Mouse (Mus musculus) neural tube, embryonic 14.5 days (tissue): ENCODE results near the gene Tssk2. TPM values are rescaled to one million over a fixed set of nuclear protein-coding genes. Genes with fewer than 3 reads are reported as not detected.

Experiments used
- ATAC-seq: fragments of 200-750 bp; cut with Nextera tagmentation; 2 replicates; pipeline ENCODE4 v1.8.0; 2017; ENCODE audit warnings: low read depth, mild to moderate bottlenecking, moderate TSS enrichment, moderate library complexity
- H3K27ac ChIP-seq: fragments of 300-500 bp; sonication (generic); 2 replicates; pipeline ENCODE4 v1.5.1; 2014; ENCODE audit warnings: low read depth, mild to moderate bottlenecking, control low read depth, low read length, moderate library complexity, mixed read lengths
- H3K27me3 ChIP-seq: fragments of 300-500 bp; sonication (generic); 2 replicates; pipeline ENCODE4 v1.6.1; 2014; ENCODE audit warnings: low read length; ENCODE audit not compliant: control insufficient read depth, insufficient read depth
- H3K36me3 ChIP-seq: fragments of 300-500 bp; sonication (generic); 2 replicates; pipeline ENCODE4 v1.6.1; 2014; ENCODE audit warnings: low read length, mixed read lengths; ENCODE audit not compliant: control insufficient read depth, insufficient read depth
- H3K4me1 ChIP-seq: fragments of 300-500 bp; sonication (generic); 2 replicates; pipeline ENCODE4 v1.6.1; 2014; ENCODE audit warnings: low read length; ENCODE audit not compliant: control insufficient read depth, insufficient read depth
- H3K4me2 ChIP-seq: fragments of 300-500 bp; sonication (generic); 2 replicates; pipeline ENCODE4 v1.6.1; 2014; ENCODE audit warnings: mild to moderate bottlenecking, low read depth, low read length, control low read depth
- H3K4me3 ChIP-seq: fragments of 300-500 bp; sonication (generic); 2 replicates; pipeline ENCODE4 v1.5.1; 2014; ENCODE audit warnings: low read depth, low read length, control low read depth, mixed read lengths
- H3K9ac ChIP-seq: fragments of 300-500 bp; sonication (generic); replicated peaks from 2 replicates; pipeline ENCODE4 v1.6.1; 2014; ENCODE audit warnings: low read depth, mild to moderate bottlenecking, control low read depth, low read length, mixed read lengths
- H3K9me3 ChIP-seq: fragments of 300-500 bp; sonication (generic); 2 replicates; pipeline ENCODE4 v1.6.1; 2016; ENCODE audit warnings: low read length; ENCODE audit not compliant: control insufficient read depth
- WGBS: fragments of 180-500 bp; shearing (Covaris S2); extraction: QIAGEN DNeasy Blood & Tissue Kit; methylation state at CpG from one replicate; pipeline ENCODE4 v1.1.7; 2014; 5-methylcytosine and 5-hydroxymethylcytosine counted together
- polyA plus RNA-seq: library from polyadenylated mRNA; unstranded; fragments of >200 nt; fragmentation: Nextera tagmentation; extraction: Ambion mirVana; gene quantifications from 2 replicates; pipeline ENCODE4 v1.2.1, GENCODE M21; 2014

The Tssk2 gene
- not detected in 2 replicates for polyA plus RNA-seq

DNA sequence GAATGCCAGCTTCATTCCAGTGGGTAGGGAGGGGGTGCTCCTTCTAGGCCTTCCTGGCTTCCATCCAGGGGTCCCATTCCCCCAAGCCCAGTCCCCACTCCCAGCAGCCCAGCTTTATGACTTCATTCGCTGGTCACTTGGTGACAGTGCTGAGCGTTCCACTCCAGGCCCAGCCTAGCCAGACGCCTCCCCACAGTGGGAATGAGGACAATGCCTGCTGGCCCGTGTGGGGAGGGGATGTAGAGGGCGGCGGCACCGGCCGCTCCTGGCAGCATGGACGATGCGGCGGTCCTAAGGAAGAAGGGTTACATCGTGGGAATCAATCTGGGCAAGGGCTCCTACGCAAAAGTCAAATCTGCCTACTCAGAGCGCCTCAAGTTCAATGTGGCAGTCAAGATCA lies at the start of gene Tssk2, which contains the start of gene Dgcr2:
Gene Tssk2, plus strand, starts transcription at position 176 of the 400 bp plus-strand sequence.
Gene Dgcr2, minus strand, starts transcription at position 101 of the 400 bp plus-strand sequence.
- no peak within 1 kb of the TSS for H3K4me2 ChIP-seq
- no peak within 1 kb of the TSS for H3K27ac ChIP-seq
- peaks cover 29% of the 10 kb centered on the region for H3K36me3 ChIP-seq
- H3K27me3 ChIP-seq = no peaks in the 10 kb centered on the region
- ATAC-seq = no peak
- H3K4me1 ChIP-seq = no peaks in the 10 kb centered on the region
- no peak within 1 kb of the TSS for H3K4me3 ChIP-seq
- 92% methylated on average over 14 of the region's 14 CpGs for WGBS
- no peaks in the 10 kb centered on the region for H3K9me3 ChIP-seq
- H3K9ac ChIP-seq = no peak within 1 kb of the TSS

GRCm38 (mm10) chr16:17848928-17849327 lies 49.5 kb upstream of the Tssk2 start:
- 0 out of 2 replicates have a peak overlapping the region, but pooled peaks have one; percentile 30 for H3K27ac ChIP-seq

DNA sequence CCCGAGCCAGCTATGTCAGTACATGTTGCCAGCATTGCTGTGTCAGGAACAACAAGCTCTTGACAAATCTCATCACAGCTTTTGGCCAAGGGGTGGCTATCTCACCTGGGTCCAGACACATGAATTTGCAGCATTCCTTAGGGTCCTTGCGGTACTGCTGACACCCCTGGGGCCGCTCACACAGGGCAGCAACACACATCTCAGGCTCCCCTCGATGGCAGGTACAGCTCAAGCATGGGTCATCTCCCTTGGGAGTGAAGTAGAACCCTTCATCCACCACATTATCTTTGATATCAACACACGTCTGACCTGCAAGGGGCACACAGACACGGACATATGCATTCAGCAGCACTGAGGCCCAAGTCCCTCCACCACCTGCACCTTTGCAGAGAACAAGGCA lies 49.0 kb upstream of the Tssk2 start:
- no peak overlapping the region for H3K4me3 ChIP-seq
- peaks cover 56% of the 10 kb centered on the region for H3K36me3 ChIP-seq
- 89% methylated on average over 6 of the region's 6 CpGs for WGBS
- H3K27me3 ChIP-seq = no peaks in the 10 kb centered on the region
- no peaks in the 10 kb centered on the region for H3K9me3 ChIP-seq
- no peak overlapping the region for H3K4me2 ChIP-seq
- 0 out of 2 replicates have a peak, but pooled peaks have one; percentile 34 for ATAC-seq
- H3K4me1 ChIP-seq = no peaks in the 10 kb centered on the region
- no peak overlapping the region for H3K27ac ChIP-seq
- no peak overlapping the region for H3K9ac ChIP-seq

More at GRCm38 (mm10) chr16:17848928-17849327, 49.5 kb upstream of the Tssk2 start:
- no peak overlapping the region for H3K4me2 ChIP-seq
- 20% methylated on average over 1 of the region's 1 CpGs for WGBS
- no peaks in the 10 kb centered on the region for H3K4me1 ChIP-seq
- no peak overlapping the region for H3K9ac ChIP-seq
- no peaks in the 10 kb centered on the region for H3K9me3 ChIP-seq
- H3K4me3 ChIP-seq = no peak overlapping the region
- no peaks in the 10 kb centered on the region for H3K27me3 ChIP-seq
- peaks cover 62% of the 10 kb centered on the region for H3K36me3 ChIP-seq
- ATAC-seq = peak; percentile 81; the same call in 1 of the 2 replicates

DNA sequence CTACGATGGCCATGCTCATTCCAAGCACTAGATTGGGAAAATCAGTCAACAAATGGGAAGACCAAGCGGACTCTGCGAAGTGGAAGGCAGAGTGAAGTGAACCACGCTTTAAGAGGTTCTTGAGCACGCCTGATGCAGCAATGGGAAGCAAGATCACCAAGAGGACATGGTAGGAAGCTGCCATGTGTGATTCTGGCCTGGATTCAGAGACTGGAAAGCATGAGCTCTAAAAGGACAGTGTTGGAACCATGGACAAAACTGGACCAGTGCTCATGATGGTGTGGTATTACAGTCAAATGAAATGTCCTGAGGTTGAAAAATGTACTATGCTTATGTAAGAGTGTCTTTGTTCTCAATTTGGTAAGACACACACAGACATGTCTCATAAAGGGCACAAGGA lies 47.1 kb upstream of the Tssk2 start:
- H3K9me3 ChIP-seq = no peaks in the 10 kb centered on the region
- peaks cover 52% of the 10 kb centered on the region for H3K36me3 ChIP-seq
- no peaks in the 10 kb centered on the region for H3K4me1 ChIP-seq
- H3K27me3 ChIP-seq = no peaks in the 10 kb centered on the region
- WGBS = 96% methylated on average over 5 of the region's 5 CpGs
- no peak overlapping the region for H3K9ac ChIP-seq
- H3K27ac ChIP-seq = no peak overlapping the region
- no peak overlapping the region for H3K4me3 ChIP-seq
- no peak overlapping the region for H3K4me2 ChIP-seq
- no peak for ATAC-seq

DNA sequence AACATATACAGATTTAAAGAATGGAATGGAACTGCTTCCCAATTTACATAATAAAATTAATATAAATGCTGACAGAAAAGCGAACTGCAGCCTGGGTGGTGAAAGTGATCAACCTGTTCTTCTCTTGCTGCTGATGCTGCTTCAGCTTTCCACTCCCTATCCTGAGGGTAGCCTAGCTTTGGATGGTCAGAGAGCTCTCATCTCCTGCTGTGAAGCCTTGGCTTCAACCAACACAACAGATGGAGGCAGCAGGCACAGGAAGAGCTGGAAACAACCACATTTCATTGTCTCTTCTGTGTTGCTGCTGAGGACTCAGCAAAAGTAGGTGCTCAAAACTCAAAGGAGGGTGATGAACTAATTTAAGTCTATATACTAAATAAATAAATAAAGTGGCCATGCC lies 46.6 kb upstream of the Tssk2 start:
- peaks cover 52% of the 10 kb centered on the region for H3K36me3 ChIP-seq
- WGBS = 95% methylated on average over 1 of the region's 1 CpGs
- no peak overlapping the region for H3K27ac ChIP-seq

GRCm38 (mm10) chr16:17853263-17853662 lies 45.2 kb upstream of the Tssk2 start:
- ATAC-seq = no peak
- H3K4me3 ChIP-seq = no peak overlapping the region
- H3K4me2 ChIP-seq = no peak overlapping the region
- no peaks in the 10 kb centered on the region for H3K9me3 ChIP-seq
- H3K4me1 ChIP-seq = no peaks in the 10 kb centered on the region
- no peak overlapping the region for H3K9ac ChIP-seq
- 85% methylated on average over 2 of the region's 2 CpGs for WGBS
- no peak overlapping the region for H3K27ac ChIP-seq
- H3K27me3 ChIP-seq = no peaks in the 10 kb centered on the region
- peaks cover 54% of the 10 kb centered on the region for H3K36me3 ChIP-seq

More for the DNA sequence above, 46.6 kb upstream of the Tssk2 start:
- H3K27me3 ChIP-seq = no peaks in the 10 kb centered on the region
- H3K4me1 ChIP-seq = no peaks in the 10 kb centered on the region
- no peak overlapping the region for H3K9ac ChIP-seq
- no peak for ATAC-seq
- no peak overlapping the region for H3K4me3 ChIP-seq
- no peak overlapping the region for H3K4me2 ChIP-seq
- H3K9me3 ChIP-seq = no peaks in the 10 kb centered on the region

DNA sequence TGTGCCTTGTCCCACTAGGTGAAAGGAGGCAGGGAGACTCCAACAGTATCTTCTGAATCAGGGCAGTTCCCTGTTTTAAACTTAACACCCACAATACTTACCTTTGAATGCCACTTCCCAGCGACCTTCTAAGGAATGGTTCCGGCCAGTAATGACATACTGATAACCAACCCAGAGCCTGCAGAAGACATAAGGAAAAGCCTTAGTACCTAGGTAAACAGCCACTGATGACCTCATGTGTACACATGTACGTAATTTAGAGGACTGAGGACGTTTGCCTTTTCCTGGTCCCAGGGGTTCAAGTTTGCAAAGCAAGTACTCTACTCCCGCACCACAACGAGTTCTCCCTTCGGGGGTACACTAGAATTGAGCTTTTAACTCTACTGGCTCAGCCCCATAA lies 41.3 kb upstream of the Tssk2 start:
- Histone ChIP-seq H3K27me3 (no peaks in the 10 kb centered on the region), H3K4me2 (no peak overlapping the region), H3K27ac (no peak overlapping the region), H3K4me1 (no peaks in the 10 kb centered on the region), H3K4me3 (no peak overlapping the region), H3K9ac (no peak overlapping the region), H3K36me3 (peaks cover 42% of the 10 kb centered on the region), H3K9me3 (no peaks in the 10 kb centered on the region)
- no peak for ATAC-seq
- WGBS = 95% methylated on average over 7 of the region's 7 CpGs

DNA sequence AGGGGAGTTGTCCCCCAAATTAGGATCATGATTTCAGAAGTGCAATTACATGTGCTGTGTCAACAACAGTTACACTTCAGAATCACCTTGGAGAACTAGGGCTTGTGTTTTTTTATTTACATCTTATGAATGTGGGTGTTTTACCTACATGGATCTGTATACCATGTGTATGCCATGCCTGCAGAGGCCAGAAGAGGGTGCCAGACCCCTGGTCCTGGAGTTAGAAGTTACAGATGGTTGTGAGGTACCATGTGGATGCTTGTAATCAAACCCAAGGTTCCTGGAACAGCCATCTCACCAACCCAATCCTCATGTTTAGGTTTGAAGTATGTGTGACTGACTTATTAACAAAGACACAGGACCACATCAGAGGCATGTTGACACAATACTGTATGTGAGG lies 39.8 kb upstream of the Tssk2 start:
- Histone ChIP-seq H3K27ac (no peak overlapping the region), H3K4me1 (no peaks in the 10 kb centered on the region), H3K9ac (no peak overlapping the region), H3K4me3 (no peak overlapping the region), H3K9me3 (no peaks in the 10 kb centered on the region), H3K27me3 (no peaks in the 10 kb centered on the region), H3K4me2 (no peak overlapping the region), H3K36me3 (peaks cover 39% of the 10 kb centered on the region)
- peak; percentile 61 for ATAC-seq

DNA sequence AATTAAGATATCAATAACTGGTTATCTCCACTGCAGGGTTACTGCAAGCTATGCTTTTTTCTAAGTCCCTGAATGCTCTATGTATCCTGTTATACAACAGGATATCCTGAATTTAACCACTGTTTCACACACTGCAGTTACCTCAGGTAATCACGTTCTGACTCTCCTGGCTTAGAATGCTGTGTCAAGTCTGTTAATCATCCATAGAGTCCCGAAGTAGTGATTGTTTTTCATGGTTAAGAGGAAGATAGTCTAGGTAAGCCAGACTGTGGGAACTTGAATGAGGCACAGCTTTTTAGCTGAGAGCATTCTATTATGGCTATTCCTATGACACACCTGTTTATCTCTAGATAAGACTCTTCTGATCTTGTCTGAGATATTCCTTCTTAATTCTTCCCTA lies 33.1 kb upstream of the Tssk2 start:
- Histone ChIP-seq H3K4me1 (no peaks in the 10 kb centered on the region), H3K36me3 (no peaks in the 10 kb centered on the region), H3K27ac (no peak overlapping the region), H3K4me3 (no peak overlapping the region), H3K9me3 (no peaks in the 10 kb centered on the region), H3K9ac (no peak overlapping the region), H3K4me2 (no peak overlapping the region), H3K27me3 (no peaks in the 10 kb centered on the region)
- WGBS = 98% methylated on average over 2 of the region's 2 CpGs
- ATAC-seq = no peak
